Mouse (Mus musculus): ENCODE results near the gene Pygo2. TPM values are rescaled to one million over a fixed set of nuclear protein-coding genes. Genes with fewer than 3 reads are reported as not detected.

The Pygo2 gene
- polyA plus RNA-seq, 1 experiment from 2014 or later = 45.5 TPM

- 11% methylated on average over 19 of the region's 19 CpGs for WGBS
- no peaks in the 10 kb centered on the region for H3K36me3 ChIP-seq (ENCODE audit: control insufficient read depth, insufficient read depth, low read length)
- H3K27ac ChIP-seq (ENCODE audit: low read depth) = peak overlapping the region; percentile 2; the same call in 1 of the 2 replicates
- peaks cover 37% of the 10 kb centered on the region for H3K4me1 ChIP-seq (replicated peaks; ENCODE audit: control insufficient read depth, insufficient read depth, low read length)
- H3K4me2 ChIP-seq (ENCODE audit: low read length) = peak overlapping the region; percentile 99
- no peaks in the 10 kb centered on the region for H3K9me3 ChIP-seq (ENCODE audit: control insufficient read depth, low read length)
- no peaks in the 10 kb centered on the region for H3K27me3 ChIP-seq (replicated peaks; ENCODE audit: control insufficient read depth, insufficient read depth, low read length)
- ATAC-seq (replicated peaks; ENCODE audit: low FRiP score, low TSS enrichment, low read depth) (no peak), DNase-seq (ENCODE audit: low spot score) (peak; percentile 57)
- H3K4me3 ChIP-seq (ENCODE audit: low read depth, low read length) = peak overlapping the region; percentile 59
- peak overlapping the region; percentile 56 for H3K9ac ChIP-seq (ENCODE audit: low read length)
Measured at GRCm38 (mm10) chr3:89390699-89391662, 39.0 kb upstream of the Pygo2 start.

GRCm38 (mm10) chr3:89391663-89392511 lies 38.1 kb upstream of the Pygo2 start:
- H3K27ac ChIP-seq (ENCODE audit: low read depth) = peak overlapping the region; percentile 65; the same call in 1 of the 2 replicates
- H3K4me3 ChIP-seq (ENCODE audit: low read depth, low read length) = peak overlapping the region; percentile 59
- H3K27me3 ChIP-seq (replicated peaks; ENCODE audit: control insufficient read depth, insufficient read depth, low read length) = no peaks in the 10 kb centered on the region
- peak overlapping the region; percentile 99 for H3K4me2 ChIP-seq (ENCODE audit: low read length)
- under 1% methylated on average over 56 of the region's 56 CpGs for WGBS
- ATAC-seq (replicated peaks; ENCODE audit: low FRiP score, low TSS enrichment, low read depth) = no peak
- H3K9ac ChIP-seq (ENCODE audit: low read length) = peak overlapping the region; percentile 56
- H3K9me3 ChIP-seq (ENCODE audit: control insufficient read depth, low read length) = no peaks in the 10 kb centered on the region
- peak; percentile 72 for DNase-seq (ENCODE audit: low spot score)
- H3K4me1 ChIP-seq (replicated peaks; ENCODE audit: control insufficient read depth, insufficient read depth, low read length) = peaks cover 33% of the 10 kb centered on the region
- no peaks in the 10 kb centered on the region for H3K36me3 ChIP-seq (ENCODE audit: control insufficient read depth, insufficient read depth, low read length)

GRCm38 (mm10) chr3:89392871-89393311 lies 37.1 kb upstream of the Pygo2 start:
- H3K4me3 ChIP-seq (ENCODE audit: low read depth, low read length) = peak overlapping the region; percentile 59
- no peaks in the 10 kb centered on the region for H3K36me3 ChIP-seq (ENCODE audit: control insufficient read depth, insufficient read depth, low read length)
- under 1% methylated on average over 23 of the region's 24 CpGs for WGBS
- H3K9ac ChIP-seq (ENCODE audit: low read length) = peak overlapping the region; percentile 56
- peak overlapping the region; percentile 99 for H3K4me2 ChIP-seq (ENCODE audit: low read length)
- H3K27me3 ChIP-seq (replicated peaks; ENCODE audit: control insufficient read depth, insufficient read depth, low read length) = no peaks in the 10 kb centered on the region
- peak overlapping the region; percentile 65 for H3K27ac ChIP-seq (ENCODE audit: low read depth)
- DNase-seq (ENCODE audit: low spot score) (peak; percentile 73), ATAC-seq (replicated peaks; ENCODE audit: low FRiP score, low TSS enrichment, low read depth) (no peak)
- peaks cover 29% of the 10 kb centered on the region for H3K4me1 ChIP-seq (replicated peaks; ENCODE audit: control insufficient read depth, insufficient read depth, low read length)
- no peaks in the 10 kb centered on the region for H3K9me3 ChIP-seq (ENCODE audit: control insufficient read depth, low read length)

DNA sequence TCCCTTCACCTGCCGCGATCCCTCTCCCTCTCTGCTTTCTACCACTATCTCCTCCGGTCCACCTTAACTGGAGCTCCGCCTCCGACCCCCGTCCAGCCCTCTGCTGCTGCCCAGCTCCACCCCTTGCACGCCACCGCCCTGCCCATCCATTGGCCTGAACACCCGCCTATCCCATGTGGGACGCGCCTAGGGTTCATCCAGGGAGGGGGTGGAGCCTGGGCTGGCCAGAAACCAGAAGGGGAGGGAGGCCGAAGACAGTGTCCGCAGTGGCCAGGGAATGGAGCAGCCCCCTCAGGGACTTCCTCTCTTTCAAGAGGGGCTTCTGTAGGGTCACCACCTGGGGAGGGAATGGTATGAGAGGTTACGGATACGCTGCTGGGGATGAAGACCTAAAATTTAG lies 36.4 kb upstream of the Pygo2 start:
- H3K9ac ChIP-seq (ENCODE audit: low read length) = peak overlapping the region; percentile 51
- DNase-seq (ENCODE audit: low spot score) (peak; percentile 96), ATAC-seq (replicated peaks; ENCODE audit: low FRiP score, low TSS enrichment, low read depth) (peak; percentile 86)
- peak overlapping the region; percentile 83 for H3K27ac ChIP-seq (ENCODE audit: low read depth)
- peaks cover 29% of the 10 kb centered on the region for H3K4me1 ChIP-seq (replicated peaks; ENCODE audit: control insufficient read depth, insufficient read depth, low read length)
- no peaks in the 10 kb centered on the region for H3K27me3 ChIP-seq (replicated peaks; ENCODE audit: control insufficient read depth, insufficient read depth, low read length)
- peak overlapping the region; percentile 99 for H3K4me2 ChIP-seq (ENCODE audit: low read length)
- no peaks in the 10 kb centered on the region for H3K36me3 ChIP-seq (ENCODE audit: control insufficient read depth, insufficient read depth, low read length)
- peak overlapping the region; percentile 59 for H3K4me3 ChIP-seq (ENCODE audit: low read depth, low read length)
- under 1% methylated on average over 15 of the region's 15 CpGs for WGBS
- H3K9me3 ChIP-seq (ENCODE audit: control insufficient read depth, low read length) = no peaks in the 10 kb centered on the region

DNA sequence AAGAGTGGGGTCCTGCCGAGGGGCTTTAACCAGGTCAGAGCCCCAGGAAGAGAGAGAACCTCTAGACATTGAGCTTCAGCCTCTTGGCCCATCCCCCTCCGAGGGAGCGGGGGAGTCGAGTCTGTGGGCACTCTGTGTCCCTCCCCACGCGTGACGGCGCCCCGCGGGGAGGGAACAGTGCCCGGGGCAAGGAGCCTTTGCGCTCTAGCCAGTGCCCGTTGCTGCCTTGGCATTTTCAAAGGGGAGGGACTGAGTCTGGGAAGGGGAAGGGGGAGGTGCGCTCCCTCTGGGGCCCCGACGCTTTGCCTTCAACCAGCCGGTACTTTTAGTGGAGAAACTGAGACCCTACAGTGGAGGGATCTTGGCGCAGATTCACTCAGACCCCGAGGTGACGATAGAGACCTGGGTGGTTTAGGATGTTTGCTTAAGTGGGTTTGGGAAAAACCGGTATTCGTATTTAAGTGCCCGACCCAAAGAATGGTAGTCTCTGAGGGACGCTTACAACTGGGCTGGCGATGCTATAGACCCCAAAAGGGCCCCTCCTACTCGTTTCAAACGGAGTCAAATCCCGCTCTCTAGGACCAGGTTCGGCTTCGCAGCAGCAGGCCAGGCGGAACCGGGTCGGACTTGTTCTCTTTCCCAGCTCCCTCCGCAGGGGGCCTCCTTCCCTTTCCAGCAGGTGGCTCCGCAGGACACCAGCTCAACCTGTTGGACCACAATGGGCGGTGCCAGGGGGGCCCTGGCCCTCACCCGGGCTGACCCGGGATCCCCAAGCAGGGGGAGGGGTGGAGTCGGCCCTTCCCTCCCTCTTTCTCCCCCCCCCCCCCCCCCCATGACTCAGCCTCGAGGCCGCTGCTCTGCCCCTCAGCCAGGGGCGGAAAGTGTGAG lies 35.8 kb upstream of the Pygo2 start, which contains the start of gene Zbtb7b:
Gene Zbtb7b, minus strand, starts transcription at position 771 of the 888 bp plus-strand sequence.
- Histone ChIP-seq H3K4me1 (replicated peaks; ENCODE audit: control insufficient read depth, insufficient read depth, low read length) (peaks cover 29% of the 10 kb centered on the region), H3K9me3 (ENCODE audit: control insufficient read depth, low read length) (no peaks in the 10 kb centered on the region), H3K4me2 (ENCODE audit: low read length) (peak within 1 kb of the TSS; percentile 99), H3K4me3 (ENCODE audit: low read depth, low read length) (peak within 1 kb of the TSS; percentile 59), H3K27ac (ENCODE audit: low read depth) (peak within 1 kb of the TSS; percentile 83), H3K36me3 (ENCODE audit: control insufficient read depth, insufficient read depth, low read length) (no peaks in the 10 kb centered on the region), H3K27me3 (replicated peaks; ENCODE audit: control insufficient read depth, insufficient read depth, low read length) (no peaks in the 10 kb centered on the region), H3K9ac (ENCODE audit: low read length) (peak within 1 kb of the TSS; percentile 51)
- DNase-seq (ENCODE audit: low spot score) (peak; percentile 94), ATAC-seq (replicated peaks; ENCODE audit: low FRiP score, low TSS enrichment, low read depth) (peak; percentile 59)
- WGBS = under 1% methylated on average over 39 of the region's 42 CpGs

- Histone ChIP-seq H3K36me3 (ENCODE audit: control insufficient read depth, insufficient read depth, low read length) (no peaks in the 10 kb centered on the region), H3K4me1 (replicated peaks; ENCODE audit: control insufficient read depth, insufficient read depth, low read length) (peaks cover 25% of the 10 kb centered on the region), H3K27me3 (replicated peaks; ENCODE audit: control insufficient read depth, insufficient read depth, low read length) (no peaks in the 10 kb centered on the region), H3K9me3 (ENCODE audit: control insufficient read depth, low read length) (no peaks in the 10 kb centered on the region), H3K4me3 (ENCODE audit: low read depth, low read length) (peak overlapping the region; percentile 59), H3K27ac (ENCODE audit: low read depth) (peak overlapping the region; percentile 83), H3K9ac (ENCODE audit: low read length) (peak overlapping the region; percentile 51), H3K4me2 (ENCODE audit: low read length) (peak overlapping the region; percentile 99)
- 0% methylated on average over 11 of the region's 12 CpGs for whole genome bisulfite sequencing
- ATAC-seq (replicated peaks; ENCODE audit: low FRiP score, low TSS enrichment, low read depth) (peak; percentile 45), DNase-seq (ENCODE audit: low spot score) (peak; percentile 89)
Measured at GRCm38 (mm10) chr3:89394894-89395256, 35.1 kb upstream of the Pygo2 start.

- no peaks in the 10 kb centered on the region for H3K27me3 ChIP-seq (replicated peaks; ENCODE audit: control insufficient read depth, insufficient read depth, low read length)
- H3K4me2 ChIP-seq (ENCODE audit: low read length) = peak overlapping the region; percentile 99
- no peaks in the 10 kb centered on the region for H3K36me3 ChIP-seq (ENCODE audit: control insufficient read depth, insufficient read depth, low read length)
- peak overlapping the region; percentile 83 for H3K27ac ChIP-seq (ENCODE audit: low read depth)
- ATAC-seq (replicated peaks; ENCODE audit: low FRiP score, low TSS enrichment, low read depth) (no peak), DNase-seq (ENCODE audit: low spot score) (no peak)
- 3% methylated on average over 10 of the region's 10 CpGs for WGBS
- H3K4me3 ChIP-seq (ENCODE audit: low read depth, low read length) = peak overlapping the region; percentile 59
- H3K9me3 ChIP-seq (ENCODE audit: control insufficient read depth, low read length) = no peaks in the 10 kb centered on the region
- H3K4me1 ChIP-seq (replicated peaks; ENCODE audit: control insufficient read depth, insufficient read depth, low read length) = peaks cover 21% of the 10 kb centered on the region
- H3K9ac ChIP-seq (ENCODE audit: low read length) = peak overlapping the region; percentile 37
Measured at GRCm38 (mm10) chr3:89395419-89395805, 34.6 kb upstream of the Pygo2 start.

Measured in intestine, embryonic 14.5 days (tissue).